Mouse (Mus musculus) layer of hippocampus, adult 2 months (tissue): ENCODE measurements at regions not wholly inside any gene's neighbourhood (a gene's known extent, or its start where the extent isn't known, plus 50 kb on each side); places are given as distances from the start of the nearest gene placed in this dataset.

Experiments used
- DNase-seq, 2 experiments: peaks; one replicate each; pipeline ENCODE4 v3.0.0; 2022; ENCODE audit warnings: low spot score in 2 of 2
- H3K27ac ChIP-seq: fragments of 200-600 bp; 2 replicates; pipeline ENCODE4 v1.8.1; 2022
- H3K4me3 ChIP-seq: fragments of 200-600 bp; 2 replicates; pipeline ENCODE4 v1.8.1; 2022; ENCODE audit warnings: mild to moderate bottlenecking
- CTCF ChIP-seq: fragments of 200-600 bp; conservative IDR thresholded peaks from 2 replicates; pipeline ENCODE4 v1.8.1; 2022; ENCODE audit warnings: antibody characterized with exemption, mild to moderate bottlenecking, moderate library complexity

GRCm38 (mm10) chr5:112001742-112002701, 250.3 kb downstream of the Cryba4 start:
- TF ChIP-seq CTCF: no peak
- Histone ChIP-seq H3K4me3 (no peak overlapping the region), H3K27ac (no peak overlapping the region)
- no peak for DNase-seq

- H3K27ac ChIP-seq: no peak overlapping the region
- H3K4me3 ChIP-seq: no peak overlapping the region
- no peak for DNase-seq
- no peak for TF ChIP-seq CTCF
Measured at GRCm38 (mm10) chr5:112002856-112003660, 249.3 kb downstream of the Cryba4 start.

- DNase-seq: no peak
- TF ChIP-seq CTCF: no peak
- Histone ChIP-seq H3K27ac (no peak overlapping the region), H3K4me3 (no peak overlapping the region)
Measured at GRCm38 (mm10) chr5:112004041-112004440, 248.3 kb downstream of the Cryba4 start.

GRCm38 (mm10) chr5:112012505-112013164, 239.7 kb downstream of the Cryba4 start:
- DNase-seq: no peak
- no peak for TF ChIP-seq CTCF
- H3K27ac ChIP-seq: no peak overlapping the region
- H3K4me3 ChIP-seq: no peak overlapping the region

- Histone ChIP-seq H3K27ac (no peak overlapping the region), H3K4me3 (no peak overlapping the region)
- no peak for DNase-seq
- no peak for TF ChIP-seq CTCF
Measured at GRCm38 (mm10) chr5:112018925-112019324, 233.4 kb downstream of the Cryba4 start.

- no peak overlapping the region for H3K27ac ChIP-seq
- H3K4me3 ChIP-seq: no peak overlapping the region
- DNase-seq: no peak
- no peak for TF ChIP-seq CTCF
Measured at GRCm38 (mm10) chr5:112020882-112021281, 231.4 kb downstream of the Cryba4 start.

GRCm38 (mm10) chr5:112029955-112030354, 222.4 kb downstream of the Cryba4 start:
- H3K27ac ChIP-seq: peak overlapping the region; percentile 32; the same call in 1 of the 2 replicates
- no peak overlapping the region for H3K4me3 ChIP-seq
- TF ChIP-seq CTCF: no peak
- peak; percentile 40 to 67 for DNase-seq

GRCm38 (mm10) chr5:112032036-112032435, 220.3 kb downstream of the Cryba4 start:
- no peak for TF ChIP-seq CTCF
- DNase-seq: no peak
- Histone ChIP-seq H3K4me3 (no peak overlapping the region), H3K27ac (no peak overlapping the region)

- TF ChIP-seq CTCF: no peak
- no peak overlapping the region for H3K4me3 ChIP-seq
- no peak for DNase-seq
- H3K27ac ChIP-seq: no peak overlapping the region
Measured at GRCm38 (mm10) chr5:112035426-112035825, 216.9 kb downstream of the Cryba4 start.

GRCm38 (mm10) chr5:112037080-112037479, 215.2 kb downstream of the Cryba4 start:
- no peak for TF ChIP-seq CTCF
- no peak for DNase-seq
- no peak overlapping the region for H3K4me3 ChIP-seq
- H3K27ac ChIP-seq: no peak overlapping the region

GRCm38 (mm10) chr5:112039645-112040372, 212.5 kb downstream of the Cryba4 start:
- Histone ChIP-seq H3K27ac (no peak overlapping the region), H3K4me3 (no peak overlapping the region)
- no peak for TF ChIP-seq CTCF
- no peak for DNase-seq

- Histone ChIP-seq H3K27ac (peak overlapping the region; percentile 51; the same call in 1 of the 2 replicates), H3K4me3 (no peak overlapping the region)
- DNase-seq: no peak
- no peak for TF ChIP-seq CTCF
Measured at GRCm38 (mm10) chr5:112040678-112041077, 211.6 kb downstream of the Cryba4 start.
